In genomic region chr1:193270965-193271763, GRCm38 (mm10) we compare ENCODE assay signal across 9 mouse cellular contexts. TPM values are rescaled to one million over a fixed set of nuclear protein-coding genes. Genes with fewer than 3 reads are reported as not detected.
A peak's percentile ranks its signal among the peaks of the same experiment; 100 is the strongest.
DNase-seq lines count a peak whose midpoint lies in the region; ATAC-seq and TF ChIP-seq lines count a peak whose summit lies in the region.
"Had no signal": no experiment of that assay in that cellular context is flagged by ENCODE, and none has a peak within 500 bp of the region (broad histone marks: within the 10 kb centered on the region; RNA-seq: fewer than 3 reads in every experiment).

No protein-coding gene starts in this region.

- H3K9me3 ChIP-seq in heart, embryonic 14.5 days (ENCODE audit: control insufficient read depth, low read length), result no peaks in the 10 kb centered on the region
- H3K9me3 ChIP-seq in liver, embryonic 15.5 days (replicated peaks), result no peaks in the 10 kb centered on the region

- intact Hi-C loops in gastrocnemius, adult 2 months (cut with DNase I), result no loop called here

- 27% methylated on average over 6 of the region's 6 CpGs for WGBS in heart, embryonic 14.5 days
- 32% methylated on average over 6 of the region's 6 CpGs for WGBS in liver, embryonic 15.5 days (ENCODE audit: insufficient replicate concordance)

- peak overlapping the region; percentile 95 for H3K9ac ChIP-seq in heart, embryonic 14.5 days (ENCODE audit: low read length)
- H3K9ac ChIP-seq in liver, embryonic 15.5 days, result no peak overlapping the region

- no peaks in the 10 kb centered on the region for H3K36me3 ChIP-seq in heart, embryonic 14.5 days (ENCODE audit: control insufficient read depth, insufficient read depth, low read length)
- H3K36me3 ChIP-seq in liver, embryonic 15.5 days (replicated peaks), result no peaks in the 10 kb centered on the region

- no peak for ATAC-seq in heart, embryonic 14.5 days (ENCODE audit: insufficient number of reproducible peaks, insufficient read depth, low FRiP score, low read depth)
- ATAC-seq in liver, embryonic 15.5 days (ENCODE audit: insufficient read depth), result no peak
- ATAC-seq in activated CD4-positive, CD25-positive, alpha-beta regulatory T cell, adult 4 months, result no peak

- H3K4me2 ChIP-seq in heart, embryonic 14.5 days (ENCODE audit: low read length), result peak overlapping the region; percentile 86
- peak overlapping the region; percentile 50 for H3K4me2 ChIP-seq in liver, embryonic 15.5 days

- peak overlapping the region; percentile 97 for H3K27ac ChIP-seq in gastrocnemius, adult 2 months
- H3K27ac ChIP-seq in heart, embryonic 14.5 days (replicated peaks in 1 of 2; ENCODE audit: control insufficient read depth in 1 of 2, insufficient read depth in 1 of 2, low read depth in 2 of 2, low read length in 2 of 2), result peak overlapping the region in 1 of 2 experiments; percentile 99; a peak in 2 of 4 replicates
- H3K27ac ChIP-seq in liver, embryonic 15.5 days (replicated peaks), result peak overlapping the region; percentile 69

- H3K4me3 ChIP-seq in gastrocnemius, adult 2 months, result peak overlapping the region; percentile 84
- peak overlapping the region; percentile 15 to 57; a peak in 3 of 4 replicates for H3K4me3 ChIP-seq in heart, embryonic 14.5 days (ENCODE audit: control insufficient read depth in 1 of 2, insufficient read depth in 1 of 2, low read depth in 1 of 2, low read length in 2 of 2)
- H3K4me3 ChIP-seq in liver, embryonic 15.5 days (replicated peaks), result peak overlapping the region; percentile 55

- H3K27me3 ChIP-seq in heart, embryonic 14.5 days (ENCODE audit: control insufficient read depth, insufficient read depth, low read length), result no peaks in the 10 kb centered on the region
- no peaks in the 10 kb centered on the region for H3K27me3 ChIP-seq in liver, embryonic 15.5 days

- H3K4me1 ChIP-seq in heart, embryonic 14.5 days (ENCODE audit: control insufficient read depth in 2 of 2, insufficient read depth in 2 of 2, low read length in 2 of 2), result peaks cover 7 to 12% of the 10 kb centered on the region in 2 experiments
- H3K4me1 ChIP-seq in liver, embryonic 15.5 days (replicated peaks), result peaks cover 12% of the 10 kb centered on the region; the same call in 1 of the 2 replicates

- peak; percentile 31 for DNase-seq in gastrocnemius, adult 2 months
- no peak for DNase-seq in gastrocnemius, postnatal 4 days (ENCODE audit: low spot score in 2 of 2)
- peak; percentile 76 for DNase-seq in adipocyte (ENCODE audit: low spot score)
- no peak for DNase-seq in cerebellum, postnatal 14 days
- no peak for DNase-seq in Muller cell, postnatal 12 days (ENCODE audit: inconsistent ontology term)
- DNase-seq: spleen, adult 18-20 months had no signal

- TF ChIP-seq CTCF in gastrocnemius, adult 2 months (IDR thresholded peaks at IDR 0.05), result no peak

RNA-seq across cellular contexts. Expression of gene G0s2, which starts 1.9 kb away (rescaled TPM):
- 10 to 100 TPM; 18.7 to 29.3 TPM for total RNA-seq in gastrocnemius, adult 2 months (2021)
- 10 to 100 TPM; 45.2 to 61.4 TPM for total RNA-seq in gastrocnemius, postnatal 4 days (2021)
- 103 and 111 TPM in 2 replicates for polyA plus RNA-seq in heart, embryonic 14.5 days (2014; fragmentation: Nextera tagmentation; extraction: Ambion mirVana)
- polyA plus RNA-seq in liver, embryonic 15.5 days (2015; fragmentation: Nextera tagmentation; extraction: Ambion mirVana), result 105 and 146 TPM in 2 replicates
- under 1 TPM; 0.61 to 0.78 TPM for polyA plus RNA-seq in activated CD4-positive, CD25-positive, alpha-beta regulatory T cell, adult 4 months (2017; shearing (Covaris generic))

RNA-seq across cellular contexts. Expression of gene Hsd11b1, which starts 7.3 kb away (rescaled TPM):
- 1 to 10 TPM; 5.8 to 7.0 TPM for total RNA-seq in gastrocnemius, adult 2 months (2021)
- 1 to 10 TPM; 3.7 to 3.9 TPM for total RNA-seq in gastrocnemius, postnatal 4 days (2021)
- 1.6 TPM in 2 replicates for polyA plus RNA-seq in heart, embryonic 14.5 days (2014; fragmentation: Nextera tagmentation; extraction: Ambion mirVana)
- polyA plus RNA-seq in liver, embryonic 15.5 days (2015; fragmentation: Nextera tagmentation; extraction: Ambion mirVana), result 12.7 and 19.5 TPM in 2 replicates
- polyA plus RNA-seq in activated CD4-positive, CD25-positive, alpha-beta regulatory T cell, adult 4 months (2017; shearing (Covaris generic)), result 100 to 1,000 TPM; 194 to 217 TPM

Comparison
In these comparisons a context has a peak if more than half of its experiments do, and no peak if none do; other contexts are left out.
1. DNase-seq: peak in gastrocnemius, adult 2 months (single experiment) and adipocyte (single experiment); none in gastrocnemius, postnatal 4 days (0 of 2), cerebellum, postnatal 14 days (0 of 2) and Muller cell, postnatal 12 days (single experiment).
2. RNA of gene G0s2, which starts 1.9 kb away (polyA plus RNA-seq): 103 to 111 TPM in heart, embryonic 14.5 days and 105 to 146 TPM in liver, embryonic 15.5 days; 0.61 to 0.78 TPM in activated CD4-positive, CD25-positive, alpha-beta regulatory T cell, adult 4 months; every median in the first group is over 10 times any median in the second.
3. Peak in every context shown above with its lines, with median percentiles within 50 percentile points of each other: H3K4me3 ChIP-seq.